Mouse (Mus musculus) forelimb bud, embryonic 11.5 days (tissue): ENCODE data around the gene Fam172a.
"Not testable (repeated sequence)": the region's sequence is repeated elsewhere in the genome, so short reads cannot be mapped to it uniquely, and the experiment has no call there.

Experiments
- DNase-seq: peaks from one replicate; pipeline ENCODE4 v3.0.0-alpha.2; 2012; ENCODE audit warnings: low read depth, low spot score

Fam172a gene

GRCm38 (mm10) chr13:77701733-77702132 is at the start of gene Fam172a:
Gene Fam172a (plus strand): TSS chr13:77702033.
- not testable (repeated sequence) for DNase-seq

- DNase-seq, result no peak
These were observed 13.2 kb upstream of the Fam172a start for GRCm38 (mm10) chr13:77688651-77689050.

GRCm38 (mm10) chr13:77708514-77709013 is 6.7 kb downstream of the Fam172a start:
- peak; percentile 92 for DNase-seq

- DNase-seq, result no peak
These were observed 15.7 kb downstream of the Fam172a start for GRCm38 (mm10) chr13:77717499-77717898.

GRCm38 (mm10) chr13:77742822-77743221 is 41.0 kb downstream of the Fam172a start:
- DNase-seq, result no peak

- DNase-seq, result no peak
These were observed 75.8 kb downstream of the Fam172a start for GRCm38 (mm10) chr13:77777606-77778005.

- not testable (repeated sequence) for DNase-seq
These were observed 105.5 kb downstream of the Fam172a start for GRCm38 (mm10) chr13:77807341-77807740.

GRCm38 (mm10) chr13:77810449-77810848 is 108.6 kb downstream of the Fam172a start:
- DNase-seq, result no peak

- no peak for DNase-seq
These were observed 124.3 kb downstream of the Fam172a start for GRCm38 (mm10) chr13:77826138-77826537.

GRCm38 (mm10) chr13:77843017-77843654 is 141.3 kb downstream of the Fam172a start:
- no peak for DNase-seq

- no peak for DNase-seq
These were observed 147.0 kb downstream of the Fam172a start for GRCm38 (mm10) chr13:77848868-77849267.

- peak; percentile 21 for DNase-seq
These were observed 163.0 kb downstream of the Fam172a start for GRCm38 (mm10) chr13:77864804-77865203.

- DNase-seq, result no peak
These were observed 166.5 kb downstream of the Fam172a start for GRCm38 (mm10) chr13:77868314-77868713.

GRCm38 (mm10) chr13:77878120-77878519 is 176.3 kb downstream of the Fam172a start:
- DNase-seq, result no peak

GRCm38 (mm10) chr13:77878545-77878944 is 176.7 kb downstream of the Fam172a start:
- DNase-seq, result no peak

GRCm38 (mm10) chr13:77897619-77898018 is 195.8 kb downstream of the Fam172a start:
- DNase-seq, result peak; percentile 54

- no peak for DNase-seq
These were observed 196.4 kb downstream of the Fam172a start for GRCm38 (mm10) chr13:77898066-77898796.

- no peak for DNase-seq
These were observed 197.9 kb downstream of the Fam172a start for GRCm38 (mm10) chr13:77899725-77900124.

GRCm38 (mm10) chr13:77900843-77901242 is 199.0 kb downstream of the Fam172a start:
- DNase-seq, result no peak

- DNase-seq, result no peak
These were observed 207.4 kb downstream of the Fam172a start for GRCm38 (mm10) chr13:77909184-77909583.

GRCm38 (mm10) chr13:77922834-77923233 is 221.0 kb downstream of the Fam172a start:
- DNase-seq, result no peak

- DNase-seq, result no peak
These were observed 255.8 kb downstream of the Fam172a start for GRCm38 (mm10) chr13:77957611-77958010.
